Mouse (Mus musculus): Measurements from ENCODE around the gene Rxylt1.

DNA sequence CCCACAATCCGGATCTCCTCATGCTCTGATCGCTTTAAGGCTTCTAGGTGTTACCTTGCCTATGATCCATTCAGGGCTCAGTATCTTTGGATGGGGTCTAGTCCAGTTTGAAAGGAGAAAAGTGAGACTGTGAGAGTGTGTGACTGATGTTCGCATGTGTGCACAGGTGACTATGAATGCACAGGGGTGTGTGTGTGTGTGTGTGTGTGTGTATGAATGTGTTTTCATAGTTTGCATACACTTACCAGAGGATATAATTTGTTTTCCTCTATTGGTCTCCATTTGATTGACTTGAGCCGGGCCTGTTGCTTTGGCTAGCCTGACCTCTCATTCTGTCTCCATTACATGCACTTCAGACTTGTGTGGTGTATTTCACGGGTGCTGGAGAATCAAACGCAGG lies 41.3 kb downstream of the Rxylt1 start:
- no peak for TF ChIP-seq CTCF (IDR thresholded peaks at IDR 0.05; ENCODE audit: insufficient read depth, low read depth, low read length)
- TF ChIP-seq POLR2A (IDR thresholded peaks at IDR 0.05; ENCODE audit: insufficient read depth, low read depth, low read length), result no peak
